Mouse (Mus musculus): ENCODE results near the gene Ipp. TPM values are rescaled to one million over a fixed set of nuclear protein-coding genes. Genes with fewer than 3 reads are reported as not detected.

Gene Ipp
- total and polyA plus RNA-seq, 3 experiments = 8.4 to 8.8 TPM; not detected in 1

GRCm38 (mm10) chr4:116463231-116464125 is 43.9 kb upstream of the Ipp start:
- Histone ChIP-seq H3K4me3 (ENCODE audit: control insufficient read depth in 1 of 2, insufficient read depth in 1 of 2, low read depth in 2 of 2, low read length in 2 of 2) (peak overlapping the region; percentile 56 to 87), H3K9me3 (replicated peaks; ENCODE audit: insufficient read depth, low read length) (no peaks in the 10 kb centered on the region), H3K36me3 (ENCODE audit: control insufficient read depth in 1 of 2, insufficient read depth in 2 of 2, low read length in 2 of 2) (peaks cover 0 to 9% of the 10 kb centered on the region in 2 experiments; a peak in 2 of 4 replicates), H3K27me3 (ENCODE audit: control insufficient read depth in 1 of 2, insufficient read depth in 2 of 2, low read length in 2 of 2) (no peaks in the 10 kb centered on the region), H3K27ac (ENCODE audit: control insufficient read depth, low read depth, low read length) (peak overlapping the region; percentile 69), H3K9ac (ENCODE audit: control insufficient read depth, low read depth, low read length, poor library complexity, severe bottlenecking) (peak overlapping the region; percentile 98), H3K4me1 (ENCODE audit: control insufficient read depth in 1 of 2, insufficient read depth in 2 of 2, low read length in 2 of 2) (peaks cover 7 to 10% of the 10 kb centered on the region in 2 experiments), H3K79me2 (ENCODE audit: control insufficient read depth, insufficient read depth, low read length, poor library complexity) (peaks cover 35% of the 10 kb centered on the region)
- DNase-seq (ENCODE audit: low read depth, low spot score) = peak; percentile 68
- no peak for TF ChIP-seq ZKSCAN1 (IDR thresholded peaks at IDR 0.05; ENCODE audit: low read depth, low read length)
- TF ChIP-seq GATA1 (IDR thresholded peaks at IDR 0.05; ENCODE audit: low read depth, low read length) = no peak
- TF ChIP-seq ZMIZ1 (IDR thresholded peaks at IDR 0.05; ENCODE audit: low read depth, low read length) = no peak
- peak; percentile 35; the same call in 1 of the 2 replicates for TF ChIP-seq UBTF (IDR thresholded peaks at IDR 0.05; ENCODE audit: borderline replicate concordance, insufficient read depth, low read depth, low read length)
- 0 out of 2 replicates have a peak, but pooled peaks have one; percentile 12 for TF ChIP-seq MXI1 (IDR thresholded peaks at IDR 0.05; ENCODE audit: low read depth, low read length)
- peak; percentile 2; the same call in 1 of the 2 replicates for TF ChIP-seq SIN3A (IDR thresholded peaks at IDR 0.05; ENCODE audit: low read length)
- peak in 1 of 2 experiments; percentile 91; a peak in 2 of 4 replicates for TF ChIP-seq POLR2A (IDR thresholded peaks at IDR 0.05; ENCODE audit: control insufficient read depth in 1 of 2, insufficient read depth in 1 of 2, low read depth in 1 of 2, low read length in 2 of 2, poor library complexity in 1 of 2)
- TF ChIP-seq ZC3H11A (IDR thresholded peaks at IDR 0.05; ENCODE audit: low read depth, low read length) = no peak
- TF ChIP-seq SMC3 (IDR thresholded peaks at IDR 0.05; ENCODE audit: low read depth, low read length) = no peak

- peaks cover 5 to 7% of the 10 kb centered on the region in 2 experiments; a peak in 3 of 4 replicates for H3K4me1 ChIP-seq (ENCODE audit: control insufficient read depth in 1 of 2, insufficient read depth in 2 of 2, low read length in 2 of 2)
- peak within 1 kb of the TSS; percentile 98 for H3K9ac ChIP-seq (ENCODE audit: control insufficient read depth, low read depth, low read length, poor library complexity, severe bottlenecking)
- H3K9me3 ChIP-seq (replicated peaks; ENCODE audit: insufficient read depth, low read length) = no peaks in the 10 kb centered on the region
- peak within 1 kb of the TSS; percentile 69 for H3K27ac ChIP-seq (ENCODE audit: control insufficient read depth, low read depth, low read length)
- no peaks in the 10 kb centered on the region for H3K27me3 ChIP-seq (ENCODE audit: control insufficient read depth in 1 of 2, insufficient read depth in 2 of 2, low read length in 2 of 2)
- DNase-seq (ENCODE audit: low read depth, low spot score) = peak; percentile 88
- peaks cover 31% of the 10 kb centered on the region for H3K79me2 ChIP-seq (ENCODE audit: control insufficient read depth, insufficient read depth, low read length, poor library complexity)
- H3K36me3 ChIP-seq (ENCODE audit: control insufficient read depth in 1 of 2, insufficient read depth in 2 of 2, low read length in 2 of 2) = peaks cover 0 to 7% of the 10 kb centered on the region in 2 experiments; a peak in 2 of 4 replicates
- peak within 1 kb of the TSS; percentile 87 to 95 for H3K4me3 ChIP-seq (ENCODE audit: control insufficient read depth in 1 of 2, insufficient read depth in 1 of 2, low read depth in 2 of 2, low read length in 2 of 2)
- TF ChIP-seq MAFK (IDR thresholded peaks at IDR 0.05; ENCODE audit: borderline replicate concordance, low read depth, low read length) (no peak), MEF2A (IDR thresholded peaks at IDR 0.05; ENCODE audit: extremely low read depth, insufficient replicate concordance, low read depth, low read length, poor library complexity, severe bottlenecking) (no peak), JUND (IDR thresholded peaks at IDR 0.05; ENCODE audit: low read depth, low read length) (no peak), ZMIZ1 (IDR thresholded peaks at IDR 0.05; ENCODE audit: low read depth, low read length) (no peak), SIN3A (IDR thresholded peaks at IDR 0.05; ENCODE audit: low read length) (peak; percentile 27; the same call in 1 of the 2 replicates), ZKSCAN1 (IDR thresholded peaks at IDR 0.05; ENCODE audit: low read depth, low read length) (no peak), MAX (IDR thresholded peaks at IDR 0.05; ENCODE audit: low read length) (peak; percentile 76; the same call in 1 of the 2 replicates), NELFE (IDR thresholded peaks at IDR 0.05; ENCODE audit: low read depth, low read length) (peak; percentile 34), RCOR1 (IDR thresholded peaks at IDR 0.05; ENCODE audit: low read depth, low read length) (no peak), GABPA (IDR thresholded peaks at IDR 0.05; ENCODE audit: low read depth, low read length) (no peak), TBP (IDR thresholded peaks at IDR 0.05; ENCODE audit: low read depth, low read length) (no peak), TAL1 (IDR thresholded peaks at IDR 0.05; ENCODE audit: low read length) (no peak), ELF1 (IDR thresholded peaks at IDR 0.05; ENCODE audit: low read depth, low read length) (no peak), CTCF (IDR thresholded peaks at IDR 0.05 in 2 of 3, conservative IDR thresholded peaks at IDR 0.05 in 1 of 3; ENCODE audit: control insufficient read depth in 1 of 3, insufficient read depth in 1 of 3, low read depth in 2 of 3, low read length in 3 of 3, poor library complexity in 1 of 3, severe bottlenecking in 1 of 3) (no peak), NRF1 (IDR thresholded peaks at IDR 0.05; ENCODE audit: insufficient read depth, low read depth, low read length, poor library complexity, severe bottlenecking) (peak; percentile 40; the same call in 1 of the 2 replicates), POLR2AphosphoS2 (IDR thresholded peaks at IDR 0.05; ENCODE audit: low read length) (peak; percentile 37; the same call in 1 of the 2 replicates), ZC3H11A (IDR thresholded peaks at IDR 0.05; ENCODE audit: low read depth, low read length) (no peak), MYC (IDR thresholded peaks at IDR 0.05; ENCODE audit: low read depth, low read length) (peak; percentile 72), POLR2AphosphoS5 (IDR thresholded peaks at IDR 0.05; ENCODE audit: borderline replicate concordance, low read depth, low read length) (no peak), KAT2A (conservative IDR thresholded peaks at IDR 0.05; ENCODE audit: low read depth, low read length) (no peak), ZNF384 (IDR thresholded peaks at IDR 0.05; ENCODE audit: low read depth, low read length) (no peak)
Measured at GRCm38 (mm10) chr4:116464126-116464981, 43.0 kb upstream of the Ipp start, which contains the start of gene Mast2. Gene Mast2 (minus strand): TSS chr4:116464183.
